Mouse (Mus musculus): ENCODE results near the gene Olfr1513.

DNA sequence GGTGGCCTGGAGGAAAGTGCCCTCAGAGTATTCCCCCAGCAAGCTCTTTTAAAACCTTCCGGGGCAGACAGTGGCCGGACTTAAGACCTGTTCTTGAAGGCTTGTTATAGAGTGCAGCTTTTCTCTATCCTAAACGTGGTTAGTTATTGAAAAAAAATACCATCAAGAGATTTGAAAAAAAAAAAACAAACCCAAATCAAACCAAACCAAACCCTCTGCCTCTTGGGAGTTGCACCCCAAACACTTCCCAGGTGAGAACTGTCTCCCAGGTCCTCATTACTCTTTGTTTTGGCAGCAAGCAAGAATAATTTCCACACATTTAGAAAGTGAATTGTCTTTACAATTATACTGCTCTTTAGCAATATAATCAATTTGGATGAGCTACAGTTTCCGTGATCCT lies 41.1 kb upstream of the Olfr1513 start, which contains the start of gene Olfr1511:
- TF ChIP-seq CTCF (IDR thresholded peaks at IDR 0.05) (no peak), EP300 (IDR thresholded peaks at IDR 0.05) (no peak)

Measured in lung, postnatal 0 days (tissue).